18 mouse cellular contexts compared by ENCODE assay signal in genomic region chr13:97488518-97488917, GRCm38 (mm10).
A peak's percentile ranks its signal among the peaks of the same experiment; 100 is the strongest.
DNase-seq lines count a peak whose midpoint lies in the region; ATAC-seq and TF ChIP-seq lines count a peak whose summit lies in the region.
"Had no signal": no experiment of that assay in that cellular context is flagged by ENCODE, and none has a peak within 500 bp of the region (broad histone marks: within the 10 kb centered on the region; RNA-seq: fewer than 3 reads in every experiment).

No protein-coding gene starts in this region.

- no peak for TF ChIP-seq CTCF in hindbrain, postnatal 0 days (IDR thresholded peaks at IDR 0.05; ENCODE audit: low read depth)
- no peak for TF ChIP-seq CTCF in ES-Bruce4 (IDR thresholded peaks at IDR 0.05; ENCODE audit: low read depth, low read length)

- peaks cover 53% of the 10 kb centered on the region for H3K4me1 ChIP-seq in hindbrain, embryonic 10.5 days (replicated peaks)
- no peaks in the 10 kb centered on the region for H3K4me1 ChIP-seq in hindbrain, postnatal 0 days (ENCODE audit: insufficient read depth, low read length)
- H3K4me1 ChIP-seq in limb, embryonic 12.5 days (replicated peaks), result peaks cover 61% of the 10 kb centered on the region
- H3K4me1 ChIP-seq in limb, embryonic 10.5 days, result peaks cover 61% of the 10 kb centered on the region
- no peaks in the 10 kb centered on the region for H3K4me1 ChIP-seq in ES-Bruce4 (ENCODE audit: control insufficient read depth, insufficient read depth, low read length)
- peaks cover 26% of the 10 kb centered on the region for H3K4me1 ChIP-seq in midbrain, embryonic 14.5 days (ENCODE audit: control insufficient read depth, insufficient read depth, low read length)

- TF ChIP-seq EP300 in ES-Bruce4 (IDR thresholded peaks at IDR 0.05; ENCODE audit: insufficient read depth, low read depth, low read length), result no peak

- no peak for TF ChIP-seq POLR2A in ES-Bruce4 (IDR thresholded peaks at IDR 0.05; ENCODE audit: insufficient read depth, low read length)

- H3K27ac ChIP-seq in hindbrain, embryonic 10.5 days, result peak overlapping the region; percentile 19; the same call in 1 of the 2 replicates
- H3K27ac ChIP-seq in hindbrain, postnatal 0 days, result no peak overlapping the region
- H3K27ac ChIP-seq in limb, embryonic 12.5 days, result no peak overlapping the region
- no peak overlapping the region for H3K27ac ChIP-seq in limb, embryonic 10.5 days
- H3K27ac ChIP-seq in ES-Bruce4 (ENCODE audit: insufficient read depth, low read length), result peak overlapping the region; percentile 67
- peak overlapping the region; percentile 8; the same call in 1 of the 2 replicates for H3K27ac ChIP-seq in midbrain, embryonic 14.5 days (replicated peaks; ENCODE audit: low read depth, low read length)
- H3K27ac ChIP-seq: forebrain, embryonic 15.5 days had no signal

- DNase-seq in hindbrain, embryonic 10.5 days (ENCODE audit: low spot score), result no peak
- no peak for DNase-seq in hindbrain, postnatal 0 days (ENCODE audit: low spot score)
- DNase-seq in limb, embryonic 10.5 days (ENCODE audit: low spot score), result no peak
- peak; percentile 62 for DNase-seq in midbrain, embryonic 14.5 days
- DNase-seq in adrenal gland, postnatal 10 days, result no peak
- no peak for DNase-seq in adrenal gland, postnatal 4 days (ENCODE audit: low spot score in 2 of 2)
- DNase-seq: adrenal gland, postnatal 25 days; cerebellum, adult 8-10 months; heart, postnatal 14 days; lung, postnatal 4 days; spleen, adult 18-20 months had no signal

- 68% methylated on average over 5 of the region's 5 CpGs for WGBS in hindbrain, embryonic 10.5 days
- 68% methylated on average over 5 of the region's 5 CpGs for WGBS in hindbrain, postnatal 0 days
- WGBS in limb, embryonic 12.5 days, result 32% methylated on average over 5 of the region's 5 CpGs
- 48% methylated on average over 5 of the region's 5 CpGs for WGBS in limb, embryonic 10.5 days
- WGBS in midbrain, embryonic 14.5 days, result 58% methylated on average over 5 of the region's 5 CpGs

- H3K4me3 ChIP-seq in hindbrain, embryonic 10.5 days, result no peak overlapping the region
- no peak overlapping the region for H3K4me3 ChIP-seq in hindbrain, postnatal 0 days (ENCODE audit: low read length)
- no peak overlapping the region for H3K4me3 ChIP-seq in limb, embryonic 12.5 days (replicated peaks)
- no peak overlapping the region for H3K4me3 ChIP-seq in limb, embryonic 10.5 days
- H3K4me3 ChIP-seq in ES-Bruce4 (ENCODE audit: low read depth, low read length), result peak overlapping the region; percentile 8
- H3K4me3 ChIP-seq in midbrain, embryonic 14.5 days (replicated peaks; ENCODE audit: low read depth, low read length), result no peak overlapping the region
- H3K4me3 ChIP-seq: erythroblast, embryonic 14.5 days; forebrain, embryonic 15.5 days had no signal

- ATAC-seq in hindbrain, postnatal 0 days, result no peak
- ATAC-seq in limb, embryonic 12.5 days (ENCODE audit: insufficient number of reproducible peaks, insufficient read depth, low FRiP score, low TSS enrichment, low read depth), result no peak
- no peak for ATAC-seq in midbrain, embryonic 14.5 days (ENCODE audit: low FRiP score, low TSS enrichment)
- ATAC-seq: activated CD4-positive, CD25-positive, alpha-beta regulatory T cell, adult 4 months; intestine, embryonic 16.5 days had no signal

- H3K36me3 ChIP-seq in hindbrain, embryonic 10.5 days, result no peaks in the 10 kb centered on the region
- H3K36me3 ChIP-seq in hindbrain, postnatal 0 days (ENCODE audit: insufficient read depth, low read length), result no peaks in the 10 kb centered on the region
- no peaks in the 10 kb centered on the region for H3K36me3 ChIP-seq in limb, embryonic 12.5 days
- H3K36me3 ChIP-seq in limb, embryonic 10.5 days, result no peaks in the 10 kb centered on the region
- peaks cover 75% of the 10 kb centered on the region for H3K36me3 ChIP-seq in ES-Bruce4 (ENCODE audit: control insufficient read depth, insufficient read depth, low read length, poor library complexity, severe bottlenecking)
- H3K36me3 ChIP-seq in midbrain, embryonic 14.5 days (ENCODE audit: control insufficient read depth, insufficient read depth, low read length), result no peaks in the 10 kb centered on the region
- H3K36me3 ChIP-seq: forebrain, embryonic 15.5 days had no signal

- H3K4me2 ChIP-seq in hindbrain, postnatal 0 days (ENCODE audit: low read depth, low read length), result no peak overlapping the region
- peak overlapping the region; percentile 42 for H3K4me2 ChIP-seq in limb, embryonic 12.5 days
- no peak overlapping the region for H3K4me2 ChIP-seq in midbrain, embryonic 14.5 days (ENCODE audit: low read length)
- H3K4me2 ChIP-seq: forebrain, embryonic 15.5 days; heart, embryonic 11.5 days had no signal

- H3K9me3 ChIP-seq in hindbrain, embryonic 10.5 days, result no peaks in the 10 kb centered on the region
- H3K9me3 ChIP-seq in hindbrain, postnatal 0 days (ENCODE audit: low read length), result no peaks in the 10 kb centered on the region
- no peaks in the 10 kb centered on the region for H3K9me3 ChIP-seq in limb, embryonic 12.5 days
- no peaks in the 10 kb centered on the region for H3K9me3 ChIP-seq in limb, embryonic 10.5 days (replicated peaks)
- no peaks in the 10 kb centered on the region for H3K9me3 ChIP-seq in ES-Bruce4 (replicated peaks; ENCODE audit: control insufficient read depth, insufficient read depth, low read length, poor library complexity, severe bottlenecking)
- H3K9me3 ChIP-seq in midbrain, embryonic 14.5 days (ENCODE audit: control insufficient read depth, low read length), result no peaks in the 10 kb centered on the region
- H3K9me3 ChIP-seq: forebrain, embryonic 15.5 days had no signal

- H3K9ac ChIP-seq in hindbrain, postnatal 0 days (replicated peaks; ENCODE audit: low read length), result no peak overlapping the region
- no peak overlapping the region for H3K9ac ChIP-seq in limb, embryonic 12.5 days (replicated peaks)
- peak overlapping the region; percentile 91 for H3K9ac ChIP-seq in ES-Bruce4 (ENCODE audit: low read depth, poor library complexity, severe bottlenecking)
- no peak overlapping the region for H3K9ac ChIP-seq in midbrain, embryonic 14.5 days (replicated peaks; ENCODE audit: low read length)
- H3K9ac ChIP-seq: forebrain, embryonic 15.5 days had no signal

- H3K27me3 ChIP-seq in hindbrain, embryonic 10.5 days (ENCODE audit: insufficient read depth, poor library complexity, severe bottlenecking), result 0 out of 2 replicates have a peak, but pooled peaks cover 5% of the 10 kb centered on the region
- H3K27me3 ChIP-seq in hindbrain, postnatal 0 days (ENCODE audit: insufficient read depth, low read length), result no peaks in the 10 kb centered on the region
- peaks cover 16% of the 10 kb centered on the region; the same call in 1 of the 2 replicates for H3K27me3 ChIP-seq in limb, embryonic 12.5 days
- H3K27me3 ChIP-seq in limb, embryonic 10.5 days (ENCODE audit: low read depth, poor library complexity, severe bottlenecking), result peaks cover 6% of the 10 kb centered on the region; the same call in 1 of the 2 replicates
- no peaks in the 10 kb centered on the region for H3K27me3 ChIP-seq in ES-Bruce4 (ENCODE audit: control insufficient read depth, insufficient read depth, low read length, poor library complexity, severe bottlenecking)
- no peaks in the 10 kb centered on the region for H3K27me3 ChIP-seq in midbrain, embryonic 14.5 days (ENCODE audit: control insufficient read depth, insufficient read depth, low read length)
- H3K27me3 ChIP-seq: forebrain, embryonic 15.5 days had no signal

Comparison
In these comparisons a context has a peak if more than half of its experiments do, and no peak if none do; other contexts are left out.
1. H3K27ac ChIP-seq: peak in hindbrain, embryonic 10.5 days (single experiment), ES-Bruce4 (single experiment) and midbrain, embryonic 14.5 days (single experiment); none in hindbrain, postnatal 0 days (single experiment), limb, embryonic 12.5 days (single experiment) and limb, embryonic 10.5 days (single experiment).